Mouse (Mus musculus) cerebellum, postnatal 25 days (tissue): ENCODE data around the gene Ntsr1.

Source experiments
- DNase-seq, 2 experiments: peaks; one replicate each; pipeline ENCODE4 v3.0.0; 2021; ENCODE audit warnings: mixed read lengths in 2 of 2

Ntsr1 gene

GRCm38 (mm10) chr2:180499741-180500140 lies at the start of gene Ntsr1:
Gene Ntsr1 (plus strand): TSS chr2:180499976.
- peak; percentile 13 to 33 for DNase-seq

- no peak for DNase-seq
Measured at GRCm38 (mm10) chr2:180450529-180450928, 49.2 kb upstream of the Ntsr1 start.

GRCm38 (mm10) chr2:180455723-180456698 lies 43.8 kb upstream of the Ntsr1 start, which contains the start of gene Slco4a1:
Gene Slco4a1 (plus strand): TSS chr2:180456245.
- DNase-seq, result peak; percentile 85 to 92

GRCm38 (mm10) chr2:180456705-180457104 lies 43.1 kb upstream of the Ntsr1 start:
- DNase-seq, result peak; percentile 33 to 38

GRCm38 (mm10) chr2:180457680-180458079 lies 42.1 kb upstream of the Ntsr1 start:
- no peak for DNase-seq

GRCm38 (mm10) chr2:180459437-180459836 lies 40.3 kb upstream of the Ntsr1 start:
- no peak for DNase-seq

- DNase-seq, result no peak
Measured at GRCm38 (mm10) chr2:180460801-180461200, 39.0 kb upstream of the Ntsr1 start.

GRCm38 (mm10) chr2:180462593-180462992 lies 37.2 kb upstream of the Ntsr1 start:
- no peak for DNase-seq

- DNase-seq, result no peak
Measured at GRCm38 (mm10) chr2:180466505-180466904, 33.3 kb upstream of the Ntsr1 start.

GRCm38 (mm10) chr2:180468871-180469270 lies 30.9 kb upstream of the Ntsr1 start:
- DNase-seq, result no peak

- no peak for DNase-seq
Measured at GRCm38 (mm10) chr2:180469768-180470167, 30.0 kb upstream of the Ntsr1 start.

- peak; percentile 40 to 60 for DNase-seq
Measured at GRCm38 (mm10) chr2:180472306-180473079, 27.3 kb upstream of the Ntsr1 start.

- peak; percentile 49 to 68 for DNase-seq
Measured at GRCm38 (mm10) chr2:180473080-180473440, 26.7 kb upstream of the Ntsr1 start.

GRCm38 (mm10) chr2:180474864-180475263 lies 24.9 kb upstream of the Ntsr1 start:
- DNase-seq, result no peak

GRCm38 (mm10) chr2:180482274-180482673 lies 17.5 kb upstream of the Ntsr1 start:
- DNase-seq, result no peak

GRCm38 (mm10) chr2:180484882-180485281 lies 14.9 kb upstream of the Ntsr1 start:
- DNase-seq, result no peak

- no peak for DNase-seq
Measured at GRCm38 (mm10) chr2:180485306-180485705, 14.5 kb upstream of the Ntsr1 start.

- no peak for DNase-seq
Measured at GRCm38 (mm10) chr2:180488210-180488751, 11.5 kb upstream of the Ntsr1 start.

- peak in 1 of 2 experiments; percentile 18 for DNase-seq
Measured at GRCm38 (mm10) chr2:180495906-180496305, 3.9 kb upstream of the Ntsr1 start.

- DNase-seq, result peak; percentile 14
Measured at GRCm38 (mm10) chr2:180500726-180501125, 950 bp downstream of the Ntsr1 start.

GRCm38 (mm10) chr2:180501217-180501967 lies 1.6 kb downstream of the Ntsr1 start:
- DNase-seq, result peak in 1 of 2 experiments; percentile 10

GRCm38 (mm10) chr2:180506281-180506680 lies 6.5 kb downstream of the Ntsr1 start:
- DNase-seq, result no peak
